Mouse (Mus musculus): ENCODE data around the gene Olfr142.
"Not testable (repeated sequence)": the region's sequence is repeated elsewhere in the genome, so short reads cannot be mapped to it uniquely, and the experiment has no call there.

Olfr142 gene

DNA sequence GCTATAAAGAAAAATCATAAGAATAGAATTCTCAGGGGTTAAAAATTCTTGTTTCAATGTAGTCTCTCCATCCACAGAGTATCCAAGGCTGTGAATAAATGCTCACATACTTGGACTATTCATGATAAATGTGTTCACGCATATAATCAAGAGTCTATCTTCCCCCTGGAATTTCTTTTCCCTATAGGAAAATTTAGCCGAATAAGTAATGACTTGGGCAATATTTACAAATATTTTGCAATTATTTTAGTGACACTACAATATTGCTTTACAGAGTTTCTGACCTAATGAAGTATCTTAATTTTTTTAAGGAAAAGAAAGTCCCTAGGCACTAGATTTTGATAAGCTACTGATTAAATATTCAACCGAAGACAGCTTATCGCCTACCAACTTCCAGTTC is at the start of gene Olfr142:
Gene Olfr142, minus strand, starts transcription at position 101 of the 400 bp plus-strand sequence.
- no peak for DNase-seq

DNA sequence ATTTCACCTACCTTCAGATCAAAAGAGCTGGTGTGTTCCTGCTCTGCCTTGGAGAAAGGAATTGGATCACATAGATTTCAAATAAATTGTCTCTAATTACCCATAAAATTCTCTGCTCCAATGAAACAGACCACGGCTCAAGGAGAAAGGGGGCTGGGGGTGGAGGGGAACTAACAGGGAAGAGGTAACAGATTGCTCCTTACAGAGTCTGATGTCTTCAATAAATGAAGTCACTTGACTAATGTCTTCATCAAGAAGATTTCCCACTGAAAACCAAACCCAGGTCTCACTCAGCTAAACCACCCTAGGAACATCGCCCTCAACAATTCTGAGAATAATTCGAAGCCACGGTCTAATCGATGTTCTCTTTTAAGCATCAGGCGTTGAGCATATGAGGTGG is 35.3 kb upstream of the Olfr142 start, which contains the start of gene Olfr1272:
Gene Olfr1272, minus strand, starts transcription at position 101 of the 400 bp plus-strand sequence.
- DNase-seq, result no peak

DNA sequence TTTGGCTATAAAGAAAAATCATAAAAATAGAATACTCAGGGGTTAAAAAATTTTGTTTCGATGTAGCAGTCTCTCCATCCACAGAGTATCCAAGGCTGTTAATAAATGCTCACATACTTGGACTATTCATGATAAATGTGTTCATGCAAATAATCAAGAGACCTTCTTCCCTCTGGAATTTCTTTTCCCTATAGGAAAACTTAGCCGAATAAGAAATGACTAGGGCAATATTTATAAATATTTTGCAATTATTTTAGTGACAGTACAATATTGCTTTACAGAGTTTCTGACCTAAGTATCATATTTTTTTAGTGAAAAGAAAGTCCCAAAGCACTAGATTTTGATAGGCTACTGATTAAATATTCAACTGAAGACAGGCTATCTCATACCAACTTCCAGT is 13.5 kb upstream of the Olfr142 start, which contains the start of gene Olfr1271:
Gene Olfr1271, minus strand, starts transcription at position 101 of the 400 bp plus-strand sequence.
- DNase-seq, result no peak

DNA sequence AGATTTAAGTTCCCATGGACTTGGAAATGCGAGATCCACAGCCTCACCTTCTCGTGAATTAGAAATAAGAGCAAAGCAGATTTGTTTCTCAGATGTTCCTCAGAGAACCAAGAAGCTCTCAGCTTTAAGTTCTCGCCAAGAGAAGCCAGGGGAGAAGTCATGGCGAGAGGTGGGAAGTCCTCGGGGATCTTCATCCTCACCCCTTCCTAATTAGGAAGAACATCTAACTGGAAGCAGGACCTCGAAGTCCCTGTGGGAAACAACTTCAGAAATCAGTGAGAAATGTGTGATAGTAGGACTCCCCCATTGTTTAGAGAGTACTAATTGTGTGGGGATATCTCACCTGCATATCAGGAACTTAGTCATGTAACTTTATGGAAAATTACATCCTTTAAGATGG is 33.0 kb downstream of the Olfr142 start, which contains the start of gene Olfr1506:
Gene Olfr1506, minus strand, starts transcription at position 101 of the 400 bp plus-strand sequence.
- not testable (repeated sequence) for DNase-seq
